Mouse (Mus musculus): ENCODE measurements at regions not wholly inside any gene's neighbourhood (a gene's known extent, or its start where the extent isn't known, plus 50 kb on each side); places are given as distances from the start of the nearest gene placed in this dataset.

GRCm38 (mm10) chr1:137906477-137906876 is 269.0 kb downstream of the Ptprc start:
- TF ChIP-seq CHD2 (IDR thresholded peaks at IDR 0.05; ENCODE audit: low read depth, low read length) (no peak), MAFK (IDR thresholded peaks at IDR 0.05; ENCODE audit: insufficient read depth, low read depth, low read length) (no peak), ZC3H11A (IDR thresholded peaks at IDR 0.05; ENCODE audit: borderline replicate concordance, low read depth, low read length) (no peak), HCFC1 (IDR thresholded peaks at IDR 0.05; ENCODE audit: borderline replicate concordance, insufficient read depth, low read length) (no peak)

All from ES-E14 (cell line).